Mouse (Mus musculus): ENCODE data around the gene Srsf7. TPM values are rescaled to one million over a fixed set of nuclear protein-coding genes. Genes with fewer than 3 reads are reported as not detected.
"Not testable (repeated sequence)": the region's sequence is repeated elsewhere in the genome, so short reads cannot be mapped to it uniquely, and the experiment has no call there.

Srsf7 gene
- polyA plus RNA-seq, 1 experiment: 372 TPM

DNA sequence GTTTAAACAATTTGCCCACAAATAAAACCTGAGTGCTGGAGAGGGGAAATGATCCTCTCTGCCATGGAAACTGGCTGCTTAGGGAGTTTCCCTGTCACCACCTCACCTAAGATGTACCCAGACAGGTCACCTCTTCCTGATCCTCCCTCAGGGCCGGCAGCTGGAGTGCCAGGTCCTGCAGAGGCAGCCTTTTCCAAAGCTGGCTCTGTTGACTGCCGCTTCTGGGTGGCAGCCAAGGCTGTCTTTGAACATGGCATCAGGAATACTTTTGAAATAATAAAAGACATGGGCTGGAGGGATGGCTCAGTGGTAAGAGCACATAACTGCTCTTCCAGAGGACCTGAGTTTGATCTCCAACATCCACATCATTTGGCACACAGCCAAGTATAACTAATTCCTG is 22.3 kb upstream of the Srsf7 start:
- Histone ChIP-seq H3K9ac (ENCODE audit: low read depth, poor library complexity, severe bottlenecking) (no peak overlapping the region), H3K9me3 (replicated peaks; ENCODE audit: control insufficient read depth, insufficient read depth, low read length, poor library complexity, severe bottlenecking) (no peaks in the 10 kb centered on the region)
- TF ChIP-seq EP300 (IDR thresholded peaks at IDR 0.05; ENCODE audit: insufficient read depth, low read depth, low read length): no peak

DNA sequence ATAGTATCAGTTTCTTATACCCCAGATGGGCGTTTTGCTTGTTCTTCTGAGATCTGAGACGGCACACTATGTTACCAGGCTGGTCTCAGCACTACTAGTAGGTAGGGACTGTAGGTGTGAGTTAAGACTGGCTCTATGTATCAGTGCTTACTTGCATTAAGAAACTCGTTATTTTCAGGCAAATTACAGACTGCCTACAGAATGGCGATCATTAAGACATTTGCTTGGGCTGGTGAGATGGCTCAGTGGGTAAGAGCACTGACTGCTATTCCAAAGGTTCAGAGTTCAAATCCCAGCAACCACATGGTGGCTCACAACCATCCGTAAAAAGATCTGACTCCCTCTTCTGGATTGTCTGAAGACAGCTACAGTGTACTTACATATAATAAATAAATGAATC is 18.0 kb upstream of the Srsf7 start:
- H3K27ac ChIP-seq (ENCODE audit: insufficient read depth, low read length): peak overlapping the region; percentile 85

More for the DNA sequence above, 22.3 kb upstream of the Srsf7 start:
- peaks cover 4% of the 10 kb centered on the region for H3K4me1 ChIP-seq (ENCODE audit: control insufficient read depth, insufficient read depth, low read length)
- H3K36me3 ChIP-seq (ENCODE audit: control insufficient read depth, insufficient read depth, low read length, poor library complexity, severe bottlenecking): peaks cover 27% of the 10 kb centered on the region
- no peak overlapping the region for H3K4me3 ChIP-seq (ENCODE audit: low read depth, low read length)
- H3K27ac ChIP-seq (ENCODE audit: insufficient read depth, low read length): no peak overlapping the region
- no peaks in the 10 kb centered on the region for H3K27me3 ChIP-seq (ENCODE audit: control insufficient read depth, insufficient read depth, low read length, poor library complexity, severe bottlenecking)

DNA sequence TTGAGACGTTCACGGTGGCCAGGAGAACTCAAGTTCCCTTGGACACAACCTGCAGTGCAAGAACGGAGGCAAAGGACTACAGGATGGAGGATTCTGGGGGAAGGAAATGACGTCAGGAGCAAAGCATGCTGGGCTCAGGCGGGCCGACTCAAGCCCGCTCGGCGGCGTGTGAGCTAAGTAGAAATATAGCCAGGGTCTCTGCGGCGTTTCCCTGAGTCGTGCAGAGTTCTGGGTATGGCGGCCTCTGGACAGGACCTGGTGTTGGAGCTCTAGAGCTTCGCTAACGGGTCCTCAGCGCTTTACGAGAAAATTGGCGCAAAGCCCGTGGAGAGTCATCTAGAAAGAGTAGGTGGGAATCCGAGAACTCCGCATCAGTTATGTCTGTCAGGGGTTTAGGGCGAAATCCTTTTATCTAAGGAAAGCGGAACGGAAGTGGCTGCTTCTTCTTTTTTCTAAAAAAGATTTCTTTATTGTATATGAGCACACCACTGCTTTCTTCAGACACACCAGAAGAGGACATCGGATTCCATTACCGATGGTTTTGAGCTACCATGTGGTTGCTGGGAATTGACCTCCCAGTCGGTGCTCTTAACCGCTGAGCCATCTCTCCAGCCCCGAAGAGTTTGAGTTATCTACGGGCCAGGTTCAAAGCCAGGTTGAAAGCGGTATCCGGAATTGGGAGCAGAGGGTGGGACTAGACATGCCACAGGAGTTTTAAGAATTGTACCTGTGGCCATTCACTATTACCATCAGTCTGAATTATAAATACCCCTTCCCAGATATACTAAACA is 17.4 kb upstream of the Srsf7 start, which contains the start of gene Gemin6:
Gemin6 (plus strand) TSS at position 116 of the 791 bp plus-strand sequence.
- Histone ChIP-seq H3K27me3 (ENCODE audit: control insufficient read depth, insufficient read depth, low read length, poor library complexity, severe bottlenecking) (no peaks in the 10 kb centered on the region), H3K27ac (ENCODE audit: insufficient read depth, low read length) (peak within 1 kb of the TSS; percentile 85), H3K9me3 (replicated peaks; ENCODE audit: control insufficient read depth, insufficient read depth, low read length, poor library complexity, severe bottlenecking) (no peaks in the 10 kb centered on the region), H3K9ac (ENCODE audit: low read depth, poor library complexity, severe bottlenecking) (peak within 1 kb of the TSS; percentile 94), H3K4me1 (ENCODE audit: control insufficient read depth, insufficient read depth, low read length) (no peaks in the 10 kb centered on the region), H3K4me3 (ENCODE audit: low read depth, low read length) (peak within 1 kb of the TSS; percentile 95), H3K36me3 (ENCODE audit: control insufficient read depth, insufficient read depth, low read length, poor library complexity, severe bottlenecking) (peaks cover 27% of the 10 kb centered on the region)
- TF ChIP-seq POLR2A (IDR thresholded peaks at IDR 0.05; ENCODE audit: insufficient read depth, low read length): peak; percentile 84
- TF ChIP-seq EP300 (IDR thresholded peaks at IDR 0.05; ENCODE audit: insufficient read depth, low read depth, low read length): 0 out of 2 replicates have a peak, but pooled peaks have one; percentile 6
- TF ChIP-seq CTCF (IDR thresholded peaks at IDR 0.05; ENCODE audit: low read depth, low read length): no peak

More for the DNA sequence above, 18.0 kb upstream of the Srsf7 start:
- H3K27me3 ChIP-seq (ENCODE audit: control insufficient read depth, insufficient read depth, low read length, poor library complexity, severe bottlenecking); H3K9me3 ChIP-seq (replicated peaks; ENCODE audit: control insufficient read depth, insufficient read depth, low read length, poor library complexity, severe bottlenecking); H3K4me1 ChIP-seq (ENCODE audit: control insufficient read depth, insufficient read depth, low read length): not testable (repeated sequence)
- Histone ChIP-seq H3K9ac (ENCODE audit: low read depth, poor library complexity, severe bottlenecking) (peak overlapping the region; percentile 94), H3K4me3 (ENCODE audit: low read depth, low read length) (peak overlapping the region; percentile 95), H3K36me3 (ENCODE audit: control insufficient read depth, insufficient read depth, low read length, poor library complexity, severe bottlenecking) (peaks cover 27% of the 10 kb centered on the region)

DNA sequence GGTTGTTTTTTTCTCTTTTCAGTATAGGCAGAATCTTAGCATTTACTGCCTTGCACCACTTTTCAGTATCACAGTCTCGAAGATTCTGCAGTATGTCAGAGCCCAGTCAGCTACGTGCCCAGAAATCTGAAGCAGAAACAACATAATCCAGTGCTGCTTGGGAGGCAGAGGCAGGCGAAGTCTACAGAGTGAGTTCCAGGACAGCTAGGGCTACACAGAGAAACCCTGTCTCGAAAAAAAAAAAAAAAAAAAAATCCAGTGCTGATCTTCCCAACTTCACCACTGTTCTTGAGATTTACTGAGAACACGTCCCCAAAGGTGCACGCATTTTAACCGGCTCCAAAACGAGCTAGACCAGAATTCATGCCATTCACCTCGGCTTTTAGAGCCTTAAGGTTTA is 16.7 kb upstream of the Srsf7 start:
- H3K4me3 ChIP-seq (ENCODE audit: low read depth, low read length): peak overlapping the region; percentile 95
- H3K9me3 ChIP-seq (replicated peaks; ENCODE audit: control insufficient read depth, insufficient read depth, low read length, poor library complexity, severe bottlenecking): no peaks in the 10 kb centered on the region
- H3K27ac ChIP-seq (ENCODE audit: insufficient read depth, low read length): peak overlapping the region; percentile 84
- peak overlapping the region; percentile 94 for H3K9ac ChIP-seq (ENCODE audit: low read depth, poor library complexity, severe bottlenecking)
- TF ChIP-seq EP300 (IDR thresholded peaks at IDR 0.05; ENCODE audit: insufficient read depth, low read depth, low read length) (no peak), POLR2A (IDR thresholded peaks at IDR 0.05; ENCODE audit: insufficient read depth, low read length) (no peak), CTCF (IDR thresholded peaks at IDR 0.05; ENCODE audit: low read depth, low read length) (no peak)
- no peaks in the 10 kb centered on the region for H3K4me1 ChIP-seq (ENCODE audit: control insufficient read depth, insufficient read depth, low read length)
- H3K27me3 ChIP-seq (ENCODE audit: control insufficient read depth, insufficient read depth, low read length, poor library complexity, severe bottlenecking): no peaks in the 10 kb centered on the region; the same call in 1 of the 2 replicates
- peaks cover 21% of the 10 kb centered on the region for H3K36me3 ChIP-seq (ENCODE audit: control insufficient read depth, insufficient read depth, low read length, poor library complexity, severe bottlenecking)

DNA sequence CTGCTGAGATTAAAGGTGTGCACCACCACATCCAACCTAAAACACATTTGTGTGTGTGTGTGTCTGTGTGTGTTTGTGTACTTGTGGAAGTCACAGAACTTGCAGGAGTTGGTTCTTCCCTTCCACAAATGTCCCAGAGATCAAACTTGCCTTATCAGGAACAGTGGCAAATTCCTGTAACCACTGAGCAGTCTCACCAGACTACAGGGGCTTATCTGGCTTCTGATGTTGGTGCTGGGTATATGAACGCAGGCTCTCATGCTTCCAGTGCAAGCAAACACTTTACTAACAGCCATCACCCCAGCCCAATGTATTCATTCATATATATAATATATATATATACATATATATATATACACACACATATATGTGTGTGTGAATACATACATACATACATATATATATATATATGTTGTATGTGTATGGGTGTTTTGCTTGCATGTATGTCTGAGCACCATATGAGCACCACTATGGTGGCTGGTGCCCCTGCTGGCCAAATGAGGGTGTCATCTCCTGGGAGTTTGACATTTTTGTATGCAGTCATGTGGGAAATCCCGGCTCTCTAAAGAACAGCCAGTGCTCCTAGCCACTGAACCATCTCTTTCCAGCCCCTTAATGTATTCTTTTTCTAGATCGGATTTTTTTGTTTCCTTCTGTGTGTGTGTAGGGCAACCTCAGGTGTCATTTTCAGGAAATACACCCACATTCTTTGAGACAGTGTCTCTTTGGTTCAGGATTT is 15.0 kb upstream of the Srsf7 start:
- no peaks in the 10 kb centered on the region for H3K4me1 ChIP-seq (ENCODE audit: control insufficient read depth, insufficient read depth, low read length)
- no peak overlapping the region for H3K9ac ChIP-seq (ENCODE audit: low read depth, poor library complexity, severe bottlenecking)
- no peak overlapping the region for H3K4me3 ChIP-seq (ENCODE audit: low read depth, low read length)
- peaks cover 7% of the 10 kb centered on the region for H3K36me3 ChIP-seq (ENCODE audit: control insufficient read depth, insufficient read depth, low read length, poor library complexity, severe bottlenecking)
- no peak for TF ChIP-seq CTCF (IDR thresholded peaks at IDR 0.05; ENCODE audit: low read depth, low read length)
- TF ChIP-seq POLR2A (IDR thresholded peaks at IDR 0.05; ENCODE audit: insufficient read depth, low read length): no peak
- no peak overlapping the region for H3K27ac ChIP-seq (ENCODE audit: insufficient read depth, low read length)
- no peaks in the 10 kb centered on the region; the same call in 1 of the 2 replicates for H3K27me3 ChIP-seq (ENCODE audit: control insufficient read depth, insufficient read depth, low read length, poor library complexity, severe bottlenecking)
- H3K9me3 ChIP-seq (replicated peaks; ENCODE audit: control insufficient read depth, insufficient read depth, low read length, poor library complexity, severe bottlenecking): no peaks in the 10 kb centered on the region

DNA sequence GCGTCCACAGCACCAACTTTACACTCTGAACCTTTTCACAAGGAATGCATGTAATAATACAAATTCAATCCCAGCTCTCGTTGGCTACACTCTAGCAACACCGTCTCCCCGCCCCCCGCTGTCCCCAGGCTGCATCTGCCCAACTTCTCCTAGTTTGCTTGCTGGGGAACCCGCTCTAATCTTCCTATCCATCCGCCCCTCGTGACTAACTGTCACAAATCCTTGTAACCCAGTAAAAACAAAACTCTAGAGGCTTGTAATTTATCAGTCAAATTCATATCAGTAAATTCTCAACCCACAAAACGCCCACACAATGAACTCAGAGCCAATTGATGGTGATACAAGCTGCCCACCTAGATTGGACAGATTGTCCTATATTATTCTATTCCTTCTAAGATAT is 14.1 kb upstream of the Srsf7 start:
- H3K9ac ChIP-seq (ENCODE audit: low read depth, poor library complexity, severe bottlenecking): no peak overlapping the region
- no peaks in the 10 kb centered on the region for H3K9me3 ChIP-seq (replicated peaks; ENCODE audit: control insufficient read depth, insufficient read depth, low read length, poor library complexity, severe bottlenecking)
- no peaks in the 10 kb centered on the region; the same call in 1 of the 2 replicates for H3K27me3 ChIP-seq (ENCODE audit: control insufficient read depth, insufficient read depth, low read length, poor library complexity, severe bottlenecking)
- TF ChIP-seq EP300 (IDR thresholded peaks at IDR 0.05; ENCODE audit: insufficient read depth, low read depth, low read length): no peak
- no peak for TF ChIP-seq CTCF (IDR thresholded peaks at IDR 0.05; ENCODE audit: low read depth, low read length)
- no peak for TF ChIP-seq POLR2A (IDR thresholded peaks at IDR 0.05; ENCODE audit: insufficient read depth, low read length)
- no peaks in the 10 kb centered on the region for H3K4me1 ChIP-seq (ENCODE audit: control insufficient read depth, insufficient read depth, low read length)
- peaks cover under 1% of the 10 kb centered on the region; the same call in 1 of the 2 replicates for H3K36me3 ChIP-seq (ENCODE audit: control insufficient read depth, insufficient read depth, low read length, poor library complexity, severe bottlenecking)
- no peak overlapping the region for H3K4me3 ChIP-seq (ENCODE audit: low read depth, low read length)
- no peak overlapping the region for H3K27ac ChIP-seq (ENCODE audit: insufficient read depth, low read length)

All from ES-Bruce4 (cell line).